Mouse (Mus musculus) kidney, embryonic 16.5 days (tissue): Measurements from ENCODE around the gene Ubtd2. TPM values are rescaled to one million over a fixed set of nuclear protein-coding genes. Genes with fewer than 3 reads are reported as not detected.
A peak's percentile ranks its signal among the peaks of the same experiment; 100 is the strongest.

Source experiments
- ATAC-seq: fragments of 200-750 bp; cut with Nextera tagmentation; 2 replicates; pipeline ENCODE4 v1.8.0; 2017; ENCODE audit warnings: moderate TSS enrichment; ENCODE audit not compliant: low FRiP score, low TSS enrichment
- H3K27ac ChIP-seq: fragments of 300-500 bp; sonication (generic); 2 replicates; pipeline ENCODE4 v1.5.1; 2014; ENCODE audit warnings: low read length
- H3K27me3 ChIP-seq: fragments of 300-500 bp; sonication (generic); 2 replicates; pipeline ENCODE4 v1.6.1; 2014; ENCODE audit warnings: low read length, control low read depth, mixed read lengths; ENCODE audit not compliant: insufficient read depth
- H3K36me3 ChIP-seq: fragments of 300-500 bp; sonication (generic); 2 replicates; pipeline ENCODE4 v1.6.1; 2014; ENCODE audit warnings: low read length, control low read depth, mixed read lengths; ENCODE audit not compliant: insufficient read depth
- H3K4me1 ChIP-seq: fragments of 300-500 bp; sonication (generic); 2 replicates; pipeline ENCODE4 v1.6.1; 2014; ENCODE audit warnings: low read length, control low read depth, mixed read lengths; ENCODE audit not compliant: insufficient read depth
- H3K4me2 ChIP-seq: fragments of 300-500 bp; sonication (generic); replicated peaks from 2 replicates; pipeline ENCODE4 v1.6.1; 2014; ENCODE audit warnings: low read depth, low read length
- H3K4me3 ChIP-seq: fragments of 300-500 bp; sonication (generic); 2 replicates; pipeline ENCODE4 v1.5.1; 2014; ENCODE audit warnings: mild to moderate bottlenecking, low read length
- H3K9ac ChIP-seq: fragments of 300-500 bp; sonication (generic); replicated peaks from 2 replicates; pipeline ENCODE4 v1.6.1; 2014; ENCODE audit warnings: low read length
- H3K9me3 ChIP-seq: fragments of 300-500 bp; sonication (generic); 2 replicates; pipeline ENCODE4 v1.6.1; 2016; ENCODE audit warnings: low read length, control low read depth
- WGBS: fragments of 180-500 bp; shearing (Covaris S2); extraction: QIAGEN DNeasy Blood & Tissue Kit; methylation state at CpG from one replicate; pipeline ENCODE4 v1.1.7; 2014; 5-methylcytosine and 5-hydroxymethylcytosine counted together
- polyA plus RNA-seq: library from polyadenylated mRNA; unstranded; fragments of >200 nt; fragmentation: Nextera tagmentation; extraction: Ambion mirVana; gene quantifications from 2 replicates; pipeline ENCODE4 v1.2.1, GENCODE M21; 2015

The Ubtd2 gene
- polyA plus RNA-seq, 1 experiment from 2014 or later: 45.6 TPM

- H3K4me2 ChIP-seq: no peak overlapping the region
- no peaks in the 10 kb centered on the region for H3K36me3 ChIP-seq
- H3K27me3 ChIP-seq: no peaks in the 10 kb centered on the region
- ATAC-seq: no peak
- no peak overlapping the region for H3K27ac ChIP-seq
- no peak overlapping the region for H3K4me3 ChIP-seq
- H3K4me1 ChIP-seq: peaks cover 26% of the 10 kb centered on the region
- no peak overlapping the region for H3K9ac ChIP-seq
- H3K9me3 ChIP-seq: no peaks in the 10 kb centered on the region
- WGBS: 92% methylated on average over 3 of the region's 3 CpGs
Measured at GRCm38 (mm10) chr11:32487501-32487900, 32.3 kb downstream of the Ubtd2 start.

- peak overlapping the region; percentile 68 for H3K27ac ChIP-seq
- ATAC-seq: no peak
- H3K27me3 ChIP-seq: no peaks in the 10 kb centered on the region
- H3K9me3 ChIP-seq: no peaks in the 10 kb centered on the region
- H3K36me3 ChIP-seq: no peaks in the 10 kb centered on the region
- peaks cover 26% of the 10 kb centered on the region for H3K4me1 ChIP-seq
- H3K4me2 ChIP-seq: no peak overlapping the region
- no peak overlapping the region for H3K9ac ChIP-seq
- H3K4me3 ChIP-seq: no peak overlapping the region
Measured at GRCm38 (mm10) chr11:32488344-32488743, 33.2 kb downstream of the Ubtd2 start.

GRCm38 (mm10) chr11:32488808-32489670, 33.9 kb downstream of the Ubtd2 start:
- 63% methylated on average over 5 of the region's 5 CpGs for WGBS
- Histone ChIP-seq H3K27ac (peak overlapping the region; percentile 68), H3K27me3 (no peaks in the 10 kb centered on the region), H3K4me3 (no peak overlapping the region), H3K36me3 (no peaks in the 10 kb centered on the region), H3K4me1 (peaks cover 26% of the 10 kb centered on the region), H3K9ac (no peak overlapping the region), H3K9me3 (no peaks in the 10 kb centered on the region), H3K4me2 (no peak overlapping the region)
- peak; percentile 67; the same call in 1 of the 2 replicates for ATAC-seq

GRCm38 (mm10) chr11:32491079-32491478, 35.9 kb downstream of the Ubtd2 start:
- 95% methylated on average over 2 of the region's 2 CpGs for WGBS
- no peaks in the 10 kb centered on the region for H3K36me3 ChIP-seq
- no peak for ATAC-seq
- no peak overlapping the region for H3K9ac ChIP-seq
- no peak overlapping the region for H3K27ac ChIP-seq
- no peak overlapping the region for H3K4me3 ChIP-seq
- no peak overlapping the region for H3K4me2 ChIP-seq
- peaks cover 26% of the 10 kb centered on the region for H3K4me1 ChIP-seq
- H3K27me3 ChIP-seq: no peaks in the 10 kb centered on the region
- no peaks in the 10 kb centered on the region for H3K9me3 ChIP-seq

GRCm38 (mm10) chr11:32493312-32493711, 38.1 kb downstream of the Ubtd2 start:
- Histone ChIP-seq H3K27me3 (no peaks in the 10 kb centered on the region), H3K4me2 (no peak overlapping the region), H3K4me1 (peaks cover 21% of the 10 kb centered on the region), H3K9me3 (no peaks in the 10 kb centered on the region), H3K9ac (no peak overlapping the region), H3K27ac (no peak overlapping the region), H3K4me3 (no peak overlapping the region), H3K36me3 (no peaks in the 10 kb centered on the region)
- no peak for ATAC-seq

- no peak for ATAC-seq
- Histone ChIP-seq H3K27me3 (no peaks in the 10 kb centered on the region), H3K36me3 (0 out of 2 replicates have a peak, but pooled peaks cover 5% of the 10 kb centered on the region), H3K27ac (no peak overlapping the region), H3K9me3 (no peaks in the 10 kb centered on the region), H3K4me2 (no peak overlapping the region), H3K4me1 (peaks cover 4% of the 10 kb centered on the region; the same call in 1 of the 2 replicates), H3K4me3 (no peak overlapping the region), H3K9ac (no peak overlapping the region)
- WGBS: 78% methylated on average over 2 of the region's 2 CpGs
Measured at GRCm38 (mm10) chr11:32495283-32495682, 40.1 kb downstream of the Ubtd2 start.

- no peak for ATAC-seq
- Histone ChIP-seq H3K4me1 (no peaks in the 10 kb centered on the region), H3K4me3 (no peak overlapping the region), H3K27ac (0 out of 2 replicates have a peak overlapping the region, but pooled peaks have one; percentile 10), H3K9me3 (no peaks in the 10 kb centered on the region), H3K27me3 (no peaks in the 10 kb centered on the region), H3K4me2 (no peak overlapping the region), H3K9ac (no peak overlapping the region), H3K36me3 (0 out of 2 replicates have a peak, but pooled peaks cover 11% of the 10 kb centered on the region)
- WGBS: 86% methylated on average over 7 of the region's 7 CpGs
Measured at GRCm38 (mm10) chr11:32498757-32499535, 43.8 kb downstream of the Ubtd2 start.

GRCm38 (mm10) chr11:32499931-32500330, 44.8 kb downstream of the Ubtd2 start:
- WGBS: 90% methylated on average over 4 of the region's 4 CpGs
- H3K9me3 ChIP-seq: no peaks in the 10 kb centered on the region

GRCm38 (mm10) chr11:32503711-32504110, 48.5 kb downstream of the Ubtd2 start:
- no peak overlapping the region for H3K4me2 ChIP-seq
- H3K27ac ChIP-seq: no peak overlapping the region
- no peaks in the 10 kb centered on the region for H3K4me1 ChIP-seq
- H3K9me3 ChIP-seq: no peaks in the 10 kb centered on the region
- 90% methylated on average over 2 of the region's 2 CpGs for WGBS
- no peaks in the 10 kb centered on the region for H3K27me3 ChIP-seq
- 0 out of 2 replicates have a peak, but pooled peaks cover 11% of the 10 kb centered on the region for H3K36me3 ChIP-seq
- H3K9ac ChIP-seq: no peak overlapping the region
- no peak for ATAC-seq
- H3K4me3 ChIP-seq: no peak overlapping the region

More at GRCm38 (mm10) chr11:32499931-32500330, 44.8 kb downstream of the Ubtd2 start:
- Histone ChIP-seq H3K36me3 (0 out of 2 replicates have a peak, but pooled peaks cover 11% of the 10 kb centered on the region), H3K27me3 (no peaks in the 10 kb centered on the region), H3K9ac (no peak overlapping the region), H3K27ac (no peak overlapping the region), H3K4me2 (no peak overlapping the region), H3K4me1 (no peaks in the 10 kb centered on the region), H3K4me3 (no peak overlapping the region)
- no peak for ATAC-seq
